Mouse (Mus musculus) limb, embryonic 14.5 days (tissue): ENCODE measurements around the gene Ampd2. TPM values are rescaled to one million over a fixed set of nuclear protein-coding genes. Genes with fewer than 3 reads are reported as not detected.

ENCODE experiments used
- ATAC-seq: fragments of 200-750 bp; cut with Nextera tagmentation; 2 replicates; pipeline ENCODE4 v1.8.0; 2017; ENCODE audit warnings: low read depth, moderate number of reproducible peaks, moderate TSS enrichment; ENCODE audit not compliant: low FRiP score
- DNase-seq: peaks from one replicate; pipeline ENCODE4 v3.0.0-alpha.2; 2015; ENCODE audit warnings: low spot score
- H3K27ac ChIP-seq: fragments of 300-500 bp; sonication (generic); replicated peaks from 2 replicates; pipeline ENCODE4 v1.5.1; 2014; ENCODE audit warnings: low read depth, mild to moderate bottlenecking, low read length, moderate library complexity, mixed read lengths
- H3K27me3 ChIP-seq: fragments of 300-500 bp; sonication (generic); 2 replicates; pipeline ENCODE4 v1.6.1; 2014; ENCODE audit warnings: low read length, mixed read lengths; ENCODE audit not compliant: control insufficient read depth, insufficient read depth
- H3K36me3 ChIP-seq: fragments of 300-500 bp; sonication (generic); 2 replicates; pipeline ENCODE4 v1.6.1; 2014; ENCODE audit warnings: mild to moderate bottlenecking, low read length, moderate library complexity, mixed read lengths; ENCODE audit not compliant: control insufficient read depth, insufficient read depth
- H3K4me1 ChIP-seq: fragments of 300-500 bp; sonication (generic); 2 replicates; pipeline ENCODE4 v1.6.1; 2014; ENCODE audit warnings: antibody characterized with exemption, low read length, mixed read lengths; ENCODE audit not compliant: control insufficient read depth, insufficient read depth
- H3K4me2 ChIP-seq: fragments of 300-500 bp; sonication (generic); replicated peaks from 2 replicates; pipeline ENCODE4 v1.6.1; 2014; ENCODE audit warnings: low read depth, mild to moderate bottlenecking, low read length, moderate library complexity; ENCODE audit not compliant: severe bottlenecking
- H3K4me3 ChIP-seq: fragments of 300-500 bp; sonication (generic); replicated peaks from 2 replicates; pipeline ENCODE4 v1.5.1; 2014; ENCODE audit warnings: low read length
- H3K9ac ChIP-seq: fragments of 300-500 bp; sonication (generic); 2 replicates; pipeline ENCODE4 v1.6.1; 2014; ENCODE audit warnings: mild to moderate bottlenecking, low read depth, low read length, moderate library complexity; ENCODE audit not compliant: severe bottlenecking
- H3K9me3 ChIP-seq: fragments of 300-500 bp; sonication (generic); 2 replicates; pipeline ENCODE4 v1.6.1; 2016; ENCODE audit warnings: low read length; ENCODE audit not compliant: control insufficient read depth
- POLR2A ChIP-seq: fragments of 200-500 bp; IDR thresholded peaks from 2 replicates; pipeline ENCODE4 v1.8.0; 2012; ENCODE audit warnings: inconsistent platforms, mild to moderate bottlenecking, moderate library complexity, borderline replicate concordance; ENCODE audit not compliant: insufficient read depth, insufficient read length; ENCODE audit errors: extremely low read depth
- WGBS: fragments of 180-500 bp; shearing (Covaris S2); extraction: QIAGEN DNeasy Blood & Tissue Kit; methylation state at CpG from one replicate; pipeline ENCODE4 v1.1.7; 2014; 5-methylcytosine and 5-hydroxymethylcytosine counted together
- polyA plus RNA-seq, 2 experiments: library from polyadenylated mRNA; depleted of rRNA in 1 of 2; stranded (reverse) in 1 of 2; unstranded in 1 of 2; fragments of >200 nt; fragmentation: Nextera tagmentation in 1 of 2; extraction: Ambion mirVana in 1 of 2; gene quantifications; 2 replicates each; pipeline versions ENCODE4 v1.2.1 to v1.2.3; 2012 to 2014

The Ampd2 gene
- polyA plus RNA-seq, 2 experiments: 35.8 to 116 TPM

GRCm38 (mm10) chr3:108085721-108086469 is 556 bp downstream of the Ampd2 start:
- Histone ChIP-seq H3K4me1 (peaks cover 45% of the 10 kb centered on the region), H3K36me3 (no peaks in the 10 kb centered on the region), H3K27ac (peak overlapping the region; percentile 76), H3K4me2 (peak overlapping the region; percentile 100), H3K9ac (peak overlapping the region; percentile 68), H3K9me3 (no peaks in the 10 kb centered on the region), H3K27me3 (no peaks in the 10 kb centered on the region), H3K4me3 (peak overlapping the region; percentile 64)
- peak; percentile 73 for DNase-seq
- ATAC-seq: peak; percentile 64
- no peak for TF ChIP-seq POLR2A
- under 1% methylated on average over 31 of the region's 31 CpGs for WGBS

GRCm38 (mm10) chr3:108085281-108085720 is 1.1 kb downstream of the Ampd2 start:
- peak; percentile 87 for ATAC-seq
- 0 out of 2 replicates have a peak, but pooled peaks have one; percentile 23 for TF ChIP-seq POLR2A
- H3K9me3 ChIP-seq: no peaks in the 10 kb centered on the region
- peaks cover 3% of the 10 kb centered on the region for H3K36me3 ChIP-seq
- peak; percentile 94 for DNase-seq
- H3K4me3 ChIP-seq: peak overlapping the region; percentile 64
- H3K4me1 ChIP-seq: peaks cover 45% of the 10 kb centered on the region
- H3K27me3 ChIP-seq: no peaks in the 10 kb centered on the region
- H3K4me2 ChIP-seq: peak overlapping the region; percentile 100
- H3K9ac ChIP-seq: peak overlapping the region; percentile 68
- WGBS: 0% methylated on average over 14 of the region's 14 CpGs
- peak overlapping the region; percentile 76 for H3K27ac ChIP-seq

DNA sequence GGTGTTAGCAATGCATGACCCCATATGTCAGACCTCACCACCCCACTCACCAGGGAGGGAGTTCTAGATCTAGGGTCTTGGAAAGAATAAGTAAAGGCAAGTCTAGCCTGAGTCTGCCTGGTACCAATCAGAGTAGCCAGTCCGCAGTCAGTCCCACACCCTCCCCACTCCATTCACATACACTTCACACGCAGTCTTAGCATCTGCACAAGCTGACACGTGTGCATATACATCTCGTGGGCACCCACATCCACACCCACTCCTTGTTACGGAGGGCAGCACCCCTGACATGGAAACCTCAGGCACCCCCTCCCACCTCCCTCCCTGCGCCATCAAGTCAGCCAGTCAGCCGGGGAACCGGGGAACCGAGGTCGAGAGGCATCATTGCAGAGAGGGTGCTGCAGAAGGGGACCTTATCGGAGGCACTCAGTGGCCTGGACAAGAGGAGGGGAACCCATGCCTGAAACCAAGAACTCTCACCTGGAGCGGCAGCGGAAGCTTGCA is 1.6 kb downstream of the Ampd2 start:
- no peak for DNase-seq
- peak; percentile 12; the same call in 1 of the 2 replicates for ATAC-seq
- Histone ChIP-seq H3K4me2 (peak overlapping the region; percentile 100), H3K4me1 (peaks cover 45% of the 10 kb centered on the region), H3K9me3 (no peaks in the 10 kb centered on the region), H3K27ac (0 out of 2 replicates have a peak overlapping the region, but pooled peaks have one; percentile 76), H3K27me3 (no peaks in the 10 kb centered on the region), H3K9ac (peak overlapping the region; percentile 68), H3K4me3 (peak overlapping the region; percentile 64), H3K36me3 (peaks cover 8% of the 10 kb centered on the region)
- no peak for TF ChIP-seq POLR2A
- 12% methylated on average over 13 of the region's 13 CpGs for WGBS

GRCm38 (mm10) chr3:108083904-108084407 is 2.5 kb downstream of the Ampd2 start:
- WGBS: 81% methylated on average over 4 of the region's 4 CpGs
- Histone ChIP-seq H3K27me3 (no peaks in the 10 kb centered on the region), H3K9ac (no peak overlapping the region), H3K4me3 (peak overlapping the region; percentile 64; the same call in 1 of the 2 replicates), H3K4me2 (peak overlapping the region; percentile 100), H3K36me3 (peaks cover 17% of the 10 kb centered on the region), H3K9me3 (no peaks in the 10 kb centered on the region), H3K27ac (no peak overlapping the region), H3K4me1 (peaks cover 41% of the 10 kb centered on the region)
- TF ChIP-seq POLR2A: no peak
- ATAC-seq (no peak), DNase-seq (no peak)

DNA sequence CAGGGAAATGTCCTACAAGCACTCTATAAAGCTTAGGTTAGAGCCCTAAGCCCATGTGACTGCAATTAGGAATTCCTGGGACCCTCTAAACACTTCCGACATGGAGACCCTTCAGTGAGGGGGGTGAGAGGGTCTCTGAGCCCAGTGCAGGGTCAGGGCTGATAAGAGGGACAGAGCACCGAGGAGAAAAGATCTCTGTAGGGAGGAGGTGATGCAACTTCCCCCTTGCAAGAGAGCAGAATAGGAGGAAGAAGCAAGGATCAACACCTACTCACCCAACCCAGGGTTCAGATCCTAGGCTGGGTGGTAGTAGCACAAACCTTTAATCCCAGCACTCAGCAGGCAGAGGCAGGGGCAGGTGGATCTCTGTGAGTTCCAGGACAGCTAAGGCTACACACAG is 3.3 kb downstream of the Ampd2 start:
- Histone ChIP-seq H3K4me3 (no peak overlapping the region), H3K9ac (no peak overlapping the region), H3K27me3 (no peaks in the 10 kb centered on the region), H3K9me3 (no peaks in the 10 kb centered on the region), H3K4me1 (peaks cover 38% of the 10 kb centered on the region), H3K27ac (no peak overlapping the region), H3K4me2 (no peak overlapping the region), H3K36me3 (peaks cover 25% of the 10 kb centered on the region)
- 32% methylated on average over 2 of the region's 2 CpGs for WGBS
- no peak for DNase-seq
- ATAC-seq: no peak
- TF ChIP-seq POLR2A: no peak
